Mouse (Mus musculus) forebrain, embryonic 13.5 days (tissue): ENCODE results near the gene Pkdcc. TPM values are rescaled to one million over a fixed set of nuclear protein-coding genes. Genes with fewer than 3 reads are reported as not detected.

ENCODE experiments used
- ATAC-seq: fragments of 200-750 bp; cut with Nextera tagmentation; 2 replicates; pipeline ENCODE4 v1.8.0; 2017
- H3K27ac ChIP-seq: fragments of 300-500 bp; sonication (generic); 2 replicates; pipeline ENCODE4 v1.5.1; 2015; ENCODE audit warnings: inconsistent platforms, mild to moderate bottlenecking, moderate library complexity
- H3K27me3 ChIP-seq: fragments of 300-500 bp; sonication (generic); 2 replicates; pipeline ENCODE4 v1.6.1; 2015; ENCODE audit warnings: mild to moderate bottlenecking, inconsistent platforms
- H3K36me3 ChIP-seq: fragments of 300-500 bp; sonication (generic); 2 replicates; pipeline ENCODE4 v1.6.1; 2015; ENCODE audit warnings: mild to moderate bottlenecking, inconsistent platforms; ENCODE audit not compliant: poor library complexity, severe bottlenecking
- H3K4me1 ChIP-seq: fragments of 300-500 bp; sonication (generic); 2 replicates; pipeline ENCODE4 v1.6.1; 2015; ENCODE audit warnings: inconsistent platforms
- H3K4me2 ChIP-seq: fragments of 300-500 bp; sonication (generic); 2 replicates; pipeline ENCODE4 v1.6.1; 2015; ENCODE audit warnings: inconsistent platforms, mild to moderate bottlenecking, moderate library complexity
- H3K4me3 ChIP-seq: fragments of 300-500 bp; sonication (generic); 2 replicates; pipeline ENCODE4 v1.5.1; 2015; ENCODE audit warnings: mild to moderate bottlenecking, inconsistent platforms
- H3K9ac ChIP-seq: fragments of 300-500 bp; sonication (generic); 2 replicates; pipeline ENCODE4 v1.6.1; 2015; ENCODE audit warnings: mild to moderate bottlenecking, inconsistent platforms
- H3K9me3 ChIP-seq: fragments of 300-500 bp; sonication (generic); replicated peaks from 2 replicates; pipeline ENCODE4 v1.6.1; 2016; ENCODE audit warnings: inconsistent platforms
- WGBS: fragments of 180-500 bp; shearing (Covaris S2); methylation state at CpG from one replicate; pipeline ENCODE4 v1.1.7; 2015; 5-methylcytosine and 5-hydroxymethylcytosine counted together
- polyA plus RNA-seq: library from polyadenylated mRNA; unstranded; fragments of >200 nt; fragmentation: Nextera tagmentation; extraction: Ambion mirVana; gene quantifications from 2 replicates; pipeline ENCODE4 v1.2.1, GENCODE M21; 2015

The Pkdcc gene
- polyA plus RNA-seq, 1 experiment from 2014 or later: 7.0 TPM

- H3K4me3 ChIP-seq: peak overlapping the region; percentile 77
- peaks cover 10% of the 10 kb centered on the region; the same call in 1 of the 2 replicates for H3K27me3 ChIP-seq
- peaks cover 51% of the 10 kb centered on the region for H3K4me1 ChIP-seq
- peak overlapping the region; percentile 90 for H3K27ac ChIP-seq
- peak overlapping the region; percentile 95 for H3K9ac ChIP-seq
- ATAC-seq: peak; percentile 72
- peak overlapping the region; percentile 91 for H3K4me2 ChIP-seq
- no peaks in the 10 kb centered on the region for H3K9me3 ChIP-seq
- under 1% methylated on average over 16 of the region's 16 CpGs for WGBS
- H3K36me3 ChIP-seq: no peaks in the 10 kb centered on the region
Observed at GRCm38 (mm10) chr17:83214161-83214592, 915 bp upstream of the Pkdcc start.

DNA sequence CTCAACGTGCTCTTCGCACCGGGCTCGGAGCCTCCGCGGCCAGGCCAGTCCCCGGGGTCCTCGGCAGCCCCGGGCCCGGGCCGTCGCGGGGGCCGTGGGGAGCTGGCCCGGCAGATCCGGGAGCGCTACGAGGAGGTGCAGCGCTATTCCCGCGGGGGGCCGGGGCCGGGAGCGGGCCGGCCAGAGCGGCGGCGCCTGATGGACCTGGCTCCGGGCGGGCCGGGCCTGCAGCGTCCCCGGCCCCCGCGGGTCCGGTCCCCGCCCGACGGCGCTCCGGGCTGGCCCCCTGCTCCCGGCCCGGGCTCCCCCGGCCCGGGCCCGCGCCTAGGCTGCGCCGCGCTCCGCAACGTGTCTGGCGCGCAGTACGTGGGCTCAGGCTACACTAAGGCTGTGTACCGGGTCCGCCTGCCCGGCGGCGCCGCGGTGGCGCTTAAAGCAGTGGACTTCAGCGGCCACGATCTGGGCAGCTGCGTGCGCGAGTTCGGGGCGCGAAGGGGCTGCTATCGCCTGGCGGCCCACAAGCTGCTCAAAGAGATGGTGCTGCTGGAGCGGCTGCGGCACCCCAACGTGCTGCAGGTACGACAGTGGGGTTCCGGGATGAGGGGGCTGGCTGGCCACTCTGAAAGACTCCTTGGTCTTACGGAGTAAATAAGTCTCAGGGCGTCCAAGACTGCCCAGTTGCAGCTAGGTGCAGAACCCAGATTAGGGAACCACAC lies 595 bp downstream of the Pkdcc start:
- Histone ChIP-seq H3K4me3 (peak overlapping the region; percentile 77), H3K4me1 (peaks cover 59% of the 10 kb centered on the region), H3K36me3 (peaks cover 2% of the 10 kb centered on the region; the same call in 1 of the 2 replicates), H3K9ac (peak overlapping the region; percentile 95), H3K9me3 (no peaks in the 10 kb centered on the region), H3K27ac (peak overlapping the region; percentile 90), H3K27me3 (peaks cover 10% of the 10 kb centered on the region; the same call in 1 of the 2 replicates), H3K4me2 (peak overlapping the region; percentile 91)
- ATAC-seq: peak; percentile 43
- WGBS: under 1% methylated on average over 69 of the region's 80 CpGs

DNA sequence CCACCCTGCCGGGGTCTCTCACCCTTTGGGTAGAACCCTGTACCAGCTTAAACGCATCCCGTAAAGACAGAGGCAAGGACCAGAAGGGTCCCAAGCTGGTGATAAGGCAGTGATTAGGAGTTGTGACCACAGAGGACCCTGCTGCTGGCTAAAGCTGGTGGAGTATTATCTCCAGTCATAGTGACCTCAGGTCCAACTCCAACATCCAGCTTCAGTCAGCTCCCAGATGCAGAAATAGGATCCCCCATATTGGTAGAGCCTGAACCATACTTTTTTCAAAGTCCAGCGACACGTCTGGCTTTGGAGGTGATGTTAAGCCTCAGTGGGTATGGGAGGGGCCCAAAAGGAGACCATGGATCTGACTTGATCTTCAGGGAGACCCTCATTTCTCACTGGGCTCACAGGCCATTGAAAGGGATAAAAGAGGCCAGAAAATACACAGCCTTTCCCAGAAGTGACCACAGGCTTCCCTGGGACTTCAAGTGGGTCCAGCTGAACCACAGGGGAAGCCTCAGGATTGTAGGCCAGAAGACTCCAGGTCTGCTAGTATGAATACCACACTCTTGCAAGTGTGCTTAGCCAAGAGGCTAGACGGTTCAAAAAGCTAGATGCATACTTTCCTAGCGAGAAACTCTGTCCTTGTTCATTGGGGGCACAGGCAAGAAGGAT lies 1.3 kb downstream of the Pkdcc start:
- peaks cover 7% of the 10 kb centered on the region; the same call in 1 of the 2 replicates for H3K27me3 ChIP-seq
- no peak overlapping the region for H3K27ac ChIP-seq
- peak overlapping the region; percentile 77 for H3K4me3 ChIP-seq
- H3K4me2 ChIP-seq: peak overlapping the region; percentile 91
- WGBS: 18% methylated on average over 7 of the region's 7 CpGs
- peaks cover 59% of the 10 kb centered on the region for H3K4me1 ChIP-seq
- ATAC-seq: no peak
- peaks cover 9% of the 10 kb centered on the region for H3K36me3 ChIP-seq
- peak overlapping the region; percentile 95 for H3K9ac ChIP-seq
- H3K9me3 ChIP-seq: no peaks in the 10 kb centered on the region

DNA sequence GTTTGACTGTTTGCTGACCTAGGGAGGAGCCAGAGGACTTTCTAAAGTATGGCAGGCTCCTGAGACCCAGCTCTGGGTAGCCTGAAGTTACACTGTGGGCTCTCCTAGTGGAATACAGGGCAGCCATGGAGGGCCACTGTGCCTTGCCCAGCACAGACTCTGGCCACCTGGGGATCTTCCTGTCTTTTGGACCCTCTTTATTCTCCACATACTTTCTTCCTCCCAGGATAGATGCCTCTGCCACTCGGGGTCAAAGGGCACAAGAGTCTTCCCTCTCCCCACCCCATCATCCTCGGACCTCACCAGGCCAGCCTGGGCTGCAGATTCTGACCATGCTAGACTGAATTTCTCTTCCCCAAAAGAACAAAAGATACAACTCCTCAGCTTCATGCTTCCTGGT lies 3.1 kb downstream of the Pkdcc start:
- Histone ChIP-seq H3K36me3 (peaks cover 28% of the 10 kb centered on the region), H3K4me2 (peak overlapping the region; percentile 91), H3K4me3 (peak overlapping the region; percentile 77), H3K9me3 (no peaks in the 10 kb centered on the region), H3K9ac (peak overlapping the region; percentile 95), H3K4me1 (peaks cover 61% of the 10 kb centered on the region), H3K27me3 (no peaks in the 10 kb centered on the region), H3K27ac (no peak overlapping the region)
- ATAC-seq: no peak
- 30% methylated on average over 2 of the region's 2 CpGs for WGBS

GRCm38 (mm10) chr17:83218722-83219121 lies 3.6 kb downstream of the Pkdcc start:
- Histone ChIP-seq H3K27me3 (no peaks in the 10 kb centered on the region), H3K27ac (no peak overlapping the region), H3K9ac (peak overlapping the region; percentile 95), H3K4me2 (peak overlapping the region; percentile 91), H3K4me3 (peak overlapping the region; percentile 77), H3K9me3 (no peaks in the 10 kb centered on the region), H3K36me3 (peaks cover 33% of the 10 kb centered on the region), H3K4me1 (peaks cover 56% of the 10 kb centered on the region)
- ATAC-seq: no peak
- WGBS: 61% methylated on average over 6 of the region's 6 CpGs

GRCm38 (mm10) chr17:83219351-83220287 lies 4.5 kb downstream of the Pkdcc start:
- peaks cover 53% of the 10 kb centered on the region for H3K4me1 ChIP-seq
- H3K9me3 ChIP-seq: no peaks in the 10 kb centered on the region
- H3K27me3 ChIP-seq: no peaks in the 10 kb centered on the region
- 71% methylated on average over 14 of the region's 14 CpGs for WGBS
- no peak overlapping the region for H3K27ac ChIP-seq
- no peak overlapping the region; the same call in 1 of the 2 replicates for H3K9ac ChIP-seq
- peaks cover 40% of the 10 kb centered on the region for H3K36me3 ChIP-seq
- no peak for ATAC-seq
- no peak overlapping the region for H3K4me3 ChIP-seq
- peak overlapping the region; percentile 91 for H3K4me2 ChIP-seq

GRCm38 (mm10) chr17:83220954-83221538 lies 6.0 kb downstream of the Pkdcc start:
- H3K27ac ChIP-seq: no peak overlapping the region
- peaks cover 53% of the 10 kb centered on the region for H3K36me3 ChIP-seq
- WGBS: 90% methylated on average over 18 of the region's 18 CpGs
- no peaks in the 10 kb centered on the region for H3K9me3 ChIP-seq
- H3K9ac ChIP-seq: no peak overlapping the region
- H3K27me3 ChIP-seq: no peaks in the 10 kb centered on the region
- no peak overlapping the region for H3K4me2 ChIP-seq
- ATAC-seq: no peak
- H3K4me1 ChIP-seq: peaks cover 50% of the 10 kb centered on the region
- H3K4me3 ChIP-seq: no peak overlapping the region

DNA sequence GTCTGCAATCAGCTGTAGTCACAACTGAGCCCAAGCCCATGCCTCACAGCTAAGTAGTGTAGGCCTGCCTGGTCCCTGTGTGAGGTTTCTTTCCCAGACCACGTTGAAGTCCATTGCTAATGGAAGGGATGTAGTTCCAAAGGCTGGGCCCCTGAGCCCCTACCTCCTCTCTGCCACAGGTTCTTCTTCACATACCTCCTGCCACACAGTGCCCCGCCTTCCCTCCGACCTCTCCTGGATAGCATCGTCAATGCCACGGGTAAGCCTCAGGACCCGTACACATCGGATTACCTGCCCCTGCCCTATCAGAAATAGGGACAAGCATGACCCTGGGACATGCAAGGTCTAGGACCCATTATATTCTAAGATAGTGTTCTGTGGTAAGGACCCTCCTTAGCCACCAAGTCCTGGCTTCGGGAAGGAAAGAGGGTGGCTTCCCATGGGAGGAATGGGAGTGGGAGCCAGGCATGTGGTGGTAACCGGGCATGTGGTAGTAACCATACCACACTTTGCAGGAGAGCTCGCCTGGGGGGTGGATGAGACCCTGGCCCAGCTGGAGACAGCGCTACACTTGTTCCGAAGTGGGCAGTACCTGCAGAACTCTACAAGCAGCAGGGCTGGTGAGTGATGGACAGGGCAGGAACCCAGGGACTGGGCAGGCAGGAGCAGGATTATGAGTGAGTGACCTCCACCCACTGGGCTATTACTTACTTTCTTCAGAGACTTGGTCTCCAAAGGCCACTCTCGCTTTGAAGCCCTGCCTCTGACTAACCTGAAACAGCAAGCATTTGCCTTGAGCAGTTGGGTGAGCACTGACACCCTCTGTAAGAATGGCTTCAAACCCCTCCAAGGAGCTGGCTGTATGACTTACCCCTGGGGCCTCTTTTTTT lies 6.8 kb downstream of the Pkdcc start:
- Histone ChIP-seq H3K36me3 (peaks cover 57% of the 10 kb centered on the region), H3K27ac (0 out of 2 replicates have a peak overlapping the region, but pooled peaks have one; percentile 6), H3K9me3 (no peaks in the 10 kb centered on the region), H3K4me1 (peaks cover 42% of the 10 kb centered on the region), H3K4me3 (no peak overlapping the region), H3K9ac (no peak overlapping the region), H3K27me3 (no peaks in the 10 kb centered on the region), H3K4me2 (no peak overlapping the region)
- ATAC-seq: no peak
- WGBS: 82% methylated on average over 13 of the region's 13 CpGs

DNA sequence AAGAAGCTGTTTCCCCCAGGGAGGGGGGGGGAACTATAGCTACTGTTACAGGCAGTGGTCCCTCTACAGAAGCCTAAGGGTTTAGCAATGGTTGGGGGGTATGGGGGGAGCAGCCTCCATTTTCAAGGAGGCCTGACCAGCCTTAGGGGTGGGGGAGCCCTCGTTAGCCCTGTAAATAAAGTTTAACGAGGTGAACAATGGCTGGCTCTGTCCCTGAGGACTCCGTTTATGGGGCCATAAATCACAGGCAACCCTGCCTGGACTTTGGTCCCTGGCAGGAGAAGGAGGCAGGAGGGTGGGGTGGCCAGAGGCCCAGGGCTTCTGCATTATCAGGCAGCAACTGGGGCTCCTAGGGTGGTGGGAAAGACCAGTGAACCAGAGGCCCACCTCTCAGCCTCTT lies 7.6 kb downstream of the Pkdcc start:
- whole genome bisulfite sequencing: 11% methylated on average over 3 of the region's 3 CpGs
- no peak overlapping the region for H3K27ac ChIP-seq

GRCm38 (mm10) chr17:83224451-83224971 lies 9.4 kb downstream of the Pkdcc start:
- no peak overlapping the region for H3K4me3 ChIP-seq
- H3K9me3 ChIP-seq: no peaks in the 10 kb centered on the region
- no peak overlapping the region for H3K9ac ChIP-seq
- peak; percentile 64 for ATAC-seq
- no peak overlapping the region for H3K4me2 ChIP-seq
- H3K27me3 ChIP-seq: no peaks in the 10 kb centered on the region
- peaks cover 15% of the 10 kb centered on the region for H3K4me1 ChIP-seq
- WGBS: 57% methylated on average over 13 of the region's 13 CpGs
- H3K36me3 ChIP-seq: peaks cover 62% of the 10 kb centered on the region
- no peak overlapping the region for H3K27ac ChIP-seq

More for the DNA sequence above, 7.6 kb downstream of the Pkdcc start:
- H3K36me3 ChIP-seq: peaks cover 60% of the 10 kb centered on the region
- no peak overlapping the region for H3K4me3 ChIP-seq
- no peak for ATAC-seq
- H3K9ac ChIP-seq: no peak overlapping the region
- H3K4me1 ChIP-seq: peaks cover 34% of the 10 kb centered on the region
- no peaks in the 10 kb centered on the region for H3K9me3 ChIP-seq
- no peak overlapping the region for H3K4me2 ChIP-seq
- no peaks in the 10 kb centered on the region for H3K27me3 ChIP-seq
